Mouse (Mus musculus) embryonic facial prominence, embryonic 10.5 days (tissue): ENCODE measurements at regions not wholly inside any gene's neighbourhood (a gene's known extent, or its start where the extent isn't known, plus 50 kb on each side); places are given as distances from the start of the nearest gene placed in this dataset.

Source experiments
- DNase-seq: peaks from one replicate; pipeline ENCODE4 v3.0.0-alpha.2; 2017; ENCODE audit warnings: low spot score
- H3K27ac ChIP-seq: fragments of 300-500 bp; sonication (generic); replicated peaks from 2 replicates; pipeline ENCODE4 v1.5.1; 2016; ENCODE audit warnings: mild to moderate bottlenecking
- H3K27me3 ChIP-seq: fragments of 300-500 bp; sonication (generic); replicated peaks from 2 replicates; pipeline ENCODE4 v1.6.1; 2016; ENCODE audit warnings: low read depth, mild to moderate bottlenecking; ENCODE audit not compliant: poor library complexity, severe bottlenecking
- H3K36me3 ChIP-seq: fragments of 300-500 bp; sonication (generic); replicated peaks from 2 replicates; pipeline ENCODE4 v1.6.1; 2016; ENCODE audit warnings: mild to moderate bottlenecking, moderate library complexity
- H3K4me1 ChIP-seq: fragments of 300-500 bp; sonication (generic); 2 replicates; pipeline ENCODE4 v1.6.1; 2016
- H3K4me3 ChIP-seq: fragments of 300-500 bp; sonication (generic); 2 replicates; pipeline ENCODE4 v1.5.1; 2016; ENCODE audit warnings: mild to moderate bottlenecking, moderate library complexity
- H3K9me3 ChIP-seq: fragments of 300-500 bp; sonication (generic); 2 replicates; pipeline ENCODE4 v1.6.1; 2016; ENCODE audit warnings: mild to moderate bottlenecking
- WGBS: fragments of 180-500 bp; shearing (Covaris S2); methylation state at CpG from one replicate; pipeline ENCODE4 v1.1.7; 2016; 5-methylcytosine and 5-hydroxymethylcytosine counted together

- no peak for DNase-seq
- no peak overlapping the region for H3K4me3 ChIP-seq
- WGBS, result 90% methylated on average over 4 of the region's 4 CpGs
- H3K4me1 ChIP-seq, result no peaks in the 10 kb centered on the region
- H3K27me3 ChIP-seq, result no peaks in the 10 kb centered on the region
- no peaks in the 10 kb centered on the region for H3K9me3 ChIP-seq
- H3K27ac ChIP-seq, result no peak overlapping the region
- H3K36me3 ChIP-seq, result no peaks in the 10 kb centered on the region
These were observed 363.2 kb downstream of the Nuf2 start for GRCm38 (mm10) chr1:169168033-169168432.

- Histone ChIP-seq H3K27ac (no peak overlapping the region), H3K27me3 (no peaks in the 10 kb centered on the region), H3K4me3 (no peak overlapping the region), H3K4me1 (no peaks in the 10 kb centered on the region), H3K9me3 (no peaks in the 10 kb centered on the region), H3K36me3 (no peaks in the 10 kb centered on the region)
- no peak for DNase-seq
- 89% methylated on average over 5 of the region's 5 CpGs for WGBS
These were observed 365.0 kb downstream of the Nuf2 start for GRCm38 (mm10) chr1:169166041-169166850.

GRCm38 (mm10) chr1:169160858-169161257 lies 370.4 kb downstream of the Nuf2 start:
- H3K36me3 ChIP-seq, result no peaks in the 10 kb centered on the region
- no peaks in the 10 kb centered on the region for H3K27me3 ChIP-seq
- DNase-seq, result no peak
- no peaks in the 10 kb centered on the region for H3K9me3 ChIP-seq
- H3K4me1 ChIP-seq, result peaks cover 10% of the 10 kb centered on the region
- H3K27ac ChIP-seq, result no peak overlapping the region
- H3K4me3 ChIP-seq, result no peak overlapping the region
- 91% methylated on average over 6 of the region's 6 CpGs for WGBS

- Histone ChIP-seq H3K27me3 (no peaks in the 10 kb centered on the region), H3K4me3 (no peak overlapping the region), H3K9me3 (no peaks in the 10 kb centered on the region), H3K36me3 (no peaks in the 10 kb centered on the region), H3K27ac (no peak overlapping the region), H3K4me1 (peaks cover 12% of the 10 kb centered on the region)
- DNase-seq, result no peak
- WGBS, result 77% methylated on average over 1 of the region's 1 CpGs
These were observed 371.0 kb downstream of the Nuf2 start for GRCm38 (mm10) chr1:169160220-169160619.

GRCm38 (mm10) chr1:169159786-169160185 lies 371.5 kb downstream of the Nuf2 start:
- Histone ChIP-seq H3K9me3 (no peaks in the 10 kb centered on the region), H3K27me3 (no peaks in the 10 kb centered on the region), H3K4me3 (no peak overlapping the region), H3K27ac (no peak overlapping the region), H3K4me1 (peaks cover 12% of the 10 kb centered on the region), H3K36me3 (no peaks in the 10 kb centered on the region)
- DNase-seq, result no peak

GRCm38 (mm10) chr1:169157496-169157895 lies 373.8 kb downstream of the Nuf2 start:
- Histone ChIP-seq H3K36me3 (no peaks in the 10 kb centered on the region), H3K4me1 (peaks cover 12% of the 10 kb centered on the region), H3K4me3 (no peak overlapping the region), H3K9me3 (no peaks in the 10 kb centered on the region), H3K27me3 (no peaks in the 10 kb centered on the region), H3K27ac (no peak overlapping the region)
- WGBS, result 89% methylated on average over 3 of the region's 3 CpGs
- DNase-seq, result no peak

- Histone ChIP-seq H3K4me1 (peaks cover 12% of the 10 kb centered on the region), H3K9me3 (no peaks in the 10 kb centered on the region), H3K27me3 (no peaks in the 10 kb centered on the region), H3K36me3 (no peaks in the 10 kb centered on the region), H3K27ac (no peak overlapping the region), H3K4me3 (no peak overlapping the region)
- 85% methylated on average over 4 of the region's 4 CpGs for WGBS
- DNase-seq, result no peak
These were observed 374.4 kb downstream of the Nuf2 start for GRCm38 (mm10) chr1:169156875-169157274.

- H3K9me3 ChIP-seq, result no peaks in the 10 kb centered on the region
- WGBS, result 68% methylated on average over 14 of the region's 14 CpGs
- H3K27me3 ChIP-seq, result no peaks in the 10 kb centered on the region
- no peak overlapping the region for H3K27ac ChIP-seq
- H3K4me1 ChIP-seq, result peaks cover 12% of the 10 kb centered on the region
- no peak for DNase-seq
- no peaks in the 10 kb centered on the region for H3K36me3 ChIP-seq
- H3K4me3 ChIP-seq, result no peak overlapping the region
These were observed 375.5 kb downstream of the Nuf2 start for GRCm38 (mm10) chr1:169155484-169156459.

- H3K4me3 ChIP-seq, result no peak overlapping the region
- DNase-seq, result no peak
- 87% methylated on average over 3 of the region's 3 CpGs for WGBS
- no peaks in the 10 kb centered on the region for H3K27me3 ChIP-seq
- no peaks in the 10 kb centered on the region for H3K9me3 ChIP-seq
- no peaks in the 10 kb centered on the region for H3K36me3 ChIP-seq
- H3K4me1 ChIP-seq, result peaks cover 3% of the 10 kb centered on the region; the same call in 1 of the 2 replicates
- H3K27ac ChIP-seq, result no peak overlapping the region
These were observed 389.0 kb downstream of the Nuf2 start for GRCm38 (mm10) chr1:169142216-169142615.

GRCm38 (mm10) chr1:169140056-169140455 lies 391.2 kb downstream of the Nuf2 start:
- Histone ChIP-seq H3K4me3 (no peak overlapping the region), H3K4me1 (peaks cover 3% of the 10 kb centered on the region; the same call in 1 of the 2 replicates), H3K9me3 (no peaks in the 10 kb centered on the region), H3K27ac (no peak overlapping the region), H3K36me3 (no peaks in the 10 kb centered on the region), H3K27me3 (no peaks in the 10 kb centered on the region)
- WGBS, result 79% methylated on average over 3 of the region's 3 CpGs
- DNase-seq, result no peak

GRCm38 (mm10) chr1:169139507-169139906 lies 391.8 kb downstream of the Nuf2 start:
- 79% methylated on average over 5 of the region's 5 CpGs for WGBS
- Histone ChIP-seq H3K9me3 (no peaks in the 10 kb centered on the region), H3K36me3 (no peaks in the 10 kb centered on the region), H3K4me1 (peaks cover 3% of the 10 kb centered on the region; the same call in 1 of the 2 replicates), H3K4me3 (no peak overlapping the region), H3K27me3 (no peaks in the 10 kb centered on the region), H3K27ac (no peak overlapping the region)
- DNase-seq, result no peak

- no peak overlapping the region for H3K4me3 ChIP-seq
- no peak overlapping the region for H3K27ac ChIP-seq
- WGBS, result 76% methylated on average over 2 of the region's 2 CpGs
- H3K4me1 ChIP-seq, result peaks cover 3% of the 10 kb centered on the region; the same call in 1 of the 2 replicates
- H3K36me3 ChIP-seq, result no peaks in the 10 kb centered on the region
- no peaks in the 10 kb centered on the region for H3K9me3 ChIP-seq
- no peaks in the 10 kb centered on the region for H3K27me3 ChIP-seq
- no peak for DNase-seq
These were observed 392.1 kb downstream of the Nuf2 start for GRCm38 (mm10) chr1:169139184-169139486.
